ENCODE assay signal across 8 mouse cellular contexts in genomic region chr6:23249616-23250287, GRCm38 (mm10). TPM values are rescaled to one million over a fixed set of nuclear protein-coding genes. Genes with fewer than 3 reads are reported as not detected.
DNase-seq lines count a peak whose midpoint lies in the region; ATAC-seq lines count a peak whose summit lies in the region.

No protein-coding gene starts in this region.

- H3K4me2 ChIP-seq in heart, embryonic 14.5 days (ENCODE audit: low read length) = peak overlapping the region; percentile 62
- peak overlapping the region; percentile 62 for H3K4me2 ChIP-seq in hindbrain, embryonic 12.5 days (replicated peaks)
- H3K4me2 ChIP-seq in midbrain, embryonic 14.5 days (ENCODE audit: low read length) = peak overlapping the region; percentile 51

- DNase-seq in heart, postnatal 25 days (ENCODE audit: low spot score) = no peak
- peak; percentile 84 for DNase-seq in ZHBTc4 (ENCODE audit: low read depth, low spot score)
- peak; percentile 73 for DNase-seq in midbrain, embryonic 14.5 days
- no peak for DNase-seq in c-Kit-positive CD71-positive TER-119-positive erythroid progenitor cells, embryonic 14.5 days (ENCODE audit: low spot score)
- DNase-seq in left cerebral cortex, adult 18-20 months (ENCODE audit: low spot score in 2 of 2) = no peak
- no peak for DNase-seq in cerebellum, adult 9-10 months

- no peak overlapping the region for H3K9ac ChIP-seq in heart, embryonic 14.5 days (ENCODE audit: low read length)
- peak overlapping the region; percentile 36; the same call in 1 of the 2 replicates for H3K9ac ChIP-seq in hindbrain, embryonic 12.5 days
- H3K9ac ChIP-seq in midbrain, embryonic 14.5 days (replicated peaks; ENCODE audit: low read length) = 0 out of 2 replicates have a peak overlapping the region, but pooled peaks have one; percentile 6

- WGBS in heart, embryonic 14.5 days = 1% methylated on average over 29 of the region's 29 CpGs
- WGBS in hindbrain, embryonic 12.5 days = under 1% methylated on average over 29 of the region's 29 CpGs
- WGBS in midbrain, embryonic 14.5 days = under 1% methylated on average over 29 of the region's 29 CpGs

- ATAC-seq in heart, embryonic 14.5 days (ENCODE audit: insufficient number of reproducible peaks, insufficient read depth, low FRiP score, low read depth) = peak; percentile 31; the same call in 1 of the 2 replicates
- ATAC-seq in hindbrain, embryonic 12.5 days (ENCODE audit: low FRiP score) = peak; percentile 72
- ATAC-seq in midbrain, embryonic 14.5 days (ENCODE audit: low FRiP score, low TSS enrichment) = peak; percentile 41; the same call in 1 of the 2 replicates

- H3K4me3 ChIP-seq in heart, embryonic 14.5 days (ENCODE audit: control insufficient read depth in 1 of 2, insufficient read depth in 1 of 2, low read depth in 1 of 2, low read length in 2 of 2) = peak overlapping the region; percentile 37 to 40
- H3K4me3 ChIP-seq in hindbrain, embryonic 12.5 days = peak overlapping the region; percentile 36
- H3K4me3 ChIP-seq in midbrain, embryonic 14.5 days (replicated peaks; ENCODE audit: low read depth, low read length) = peak overlapping the region; percentile 26

- H3K4me1 ChIP-seq in heart, embryonic 14.5 days (ENCODE audit: control insufficient read depth in 2 of 2, insufficient read depth in 2 of 2, low read length in 2 of 2) = peaks cover 9 to 13% of the 10 kb centered on the region in 2 experiments
- peaks cover 24% of the 10 kb centered on the region for H3K4me1 ChIP-seq in hindbrain, embryonic 12.5 days
- H3K4me1 ChIP-seq in midbrain, embryonic 14.5 days (ENCODE audit: control insufficient read depth, insufficient read depth, low read length) = 0 out of 2 replicates have a peak, but pooled peaks cover 3% of the 10 kb centered on the region

- no peaks in the 10 kb centered on the region for H3K36me3 ChIP-seq in heart, embryonic 14.5 days (ENCODE audit: control insufficient read depth, insufficient read depth, low read length)
- no peaks in the 10 kb centered on the region for H3K36me3 ChIP-seq in hindbrain, embryonic 12.5 days
- no peaks in the 10 kb centered on the region for H3K36me3 ChIP-seq in midbrain, embryonic 14.5 days (ENCODE audit: control insufficient read depth, insufficient read depth, low read length)

- no peaks in the 10 kb centered on the region for H3K9me3 ChIP-seq in heart, embryonic 14.5 days (ENCODE audit: control insufficient read depth, low read length)
- no peaks in the 10 kb centered on the region for H3K9me3 ChIP-seq in hindbrain, embryonic 12.5 days (replicated peaks)
- H3K9me3 ChIP-seq in midbrain, embryonic 14.5 days (ENCODE audit: control insufficient read depth, low read length) = no peaks in the 10 kb centered on the region

- H3K27me3 ChIP-seq in heart, embryonic 14.5 days (ENCODE audit: control insufficient read depth, insufficient read depth, low read length) = peaks cover 95% of the 10 kb centered on the region
- peaks cover 86% of the 10 kb centered on the region for H3K27me3 ChIP-seq in hindbrain, embryonic 12.5 days
- H3K27me3 ChIP-seq in midbrain, embryonic 14.5 days (ENCODE audit: control insufficient read depth, insufficient read depth, low read length) = peaks cover 92% of the 10 kb centered on the region

- no peak overlapping the region for H3K27ac ChIP-seq in heart, embryonic 14.5 days (replicated peaks in 1 of 2; ENCODE audit: control insufficient read depth in 1 of 2, insufficient read depth in 1 of 2, low read depth in 2 of 2, low read length in 2 of 2)
- no peak overlapping the region for H3K27ac ChIP-seq in hindbrain, embryonic 12.5 days
- H3K27ac ChIP-seq in midbrain, embryonic 14.5 days (replicated peaks; ENCODE audit: low read depth, low read length) = no peak overlapping the region

- intact Hi-C loops in heart, postnatal 25 days (cut with DNase I) = no loop called here

RNA-seq across cellular contexts. Expression of gene Fezf1, which starts 1.6 kb away (rescaled TPM):
- not detected in 2 replicates for polyA plus RNA-seq in heart, embryonic 14.5 days (2014; fragmentation: Nextera tagmentation; extraction: Ambion mirVana)
- total RNA-seq in heart, postnatal 25 days (2021) = not detected
- polyA plus RNA-seq in hindbrain, embryonic 12.5 days (2016; fragmentation: Nextera tagmentation; extraction: Ambion mirVana) = 0.16 and 0.26 TPM in 2 replicates
- not detected in 2 replicates for polyA plus RNA-seq in midbrain, embryonic 14.5 days (2014; fragmentation: Nextera tagmentation; extraction: Ambion mirVana)
- total RNA-seq in left cerebral cortex, adult 18-20 months (2021) = under 1 TPM in 1 of 2 experiments, not detected in 1; 0.14 TPM

Comparison
In these comparisons a context has a peak if more than half of its experiments do, and no peak if none do; other contexts are left out.
1. DNase-seq: peak in ZHBTc4 (single experiment) and midbrain, embryonic 14.5 days (single experiment); none in heart, postnatal 25 days (single experiment), c-Kit-positive CD71-positive TER-119-positive erythroid progenitor cells, embryonic 14.5 days (single experiment), left cerebral cortex, adult 18-20 months (0 of 2) and cerebellum, adult 9-10 months (single experiment).
2. Peak in every context shown above with its lines, with median percentiles within 50 percentile points of each other: ATAC-seq, H3K4me2 ChIP-seq and H3K4me3 ChIP-seq.